Mouse (Mus musculus) bone marrow macrophage, adult 2 months (primary cell): ENCODE measurements around the gene Galns. TPM values are rescaled to one million over a fixed set of nuclear protein-coding genes. Genes with fewer than 3 reads are reported as not detected.

Experiments
- H3K27ac ChIP-seq: 2 replicates; pipeline ENCODE4 v1.5.1; 2012; ENCODE audit warnings: low read depth, low read length; ENCODE audit not compliant: insufficient read depth
- H3K4me1 ChIP-seq: 2 replicates; pipeline ENCODE4 v1.6.1; 2012; ENCODE audit warnings: low read length; ENCODE audit not compliant: control insufficient read depth, insufficient read depth
- H3K4me3 ChIP-seq: 2 replicates; pipeline ENCODE4 v1.5.1; 2012; ENCODE audit warnings: mild to moderate bottlenecking, low read length, moderate library complexity; ENCODE audit not compliant: insufficient read depth
- CTCF ChIP-seq: IDR thresholded peaks from 2 replicates; pipeline ENCODE4 v1.5.1; 2012; ENCODE audit warnings: low read depth, mild to moderate bottlenecking, low read length, moderate library complexity
- POLR2A ChIP-seq: IDR thresholded peaks from 2 replicates; pipeline ENCODE4 v1.6.1; 2012; ENCODE audit warnings: mild to moderate bottlenecking, low read depth, low read length, borderline replicate concordance
- polyA plus RNA-seq: library from polyadenylated mRNA; stranded (reverse); fragments of >200 nt; gene quantifications from 2 replicates; pipeline ENCODE4 v1.2.4, GENCODE M21; 2012; ENCODE audit not compliant: missing spikeins, insufficient read depth, insufficient read length

Galns gene
- polyA plus RNA-seq, 1 experiment, result 36.7 TPM

GRCm38 (mm10) chr8:122569996-122570395 is 41.3 kb downstream of the Galns start:
- TF ChIP-seq CTCF (no peak), POLR2A (no peak)
- Histone ChIP-seq H3K27ac (no peak overlapping the region), H3K4me1 (peaks cover 30% of the 10 kb centered on the region), H3K4me3 (no peak overlapping the region)

DNA sequence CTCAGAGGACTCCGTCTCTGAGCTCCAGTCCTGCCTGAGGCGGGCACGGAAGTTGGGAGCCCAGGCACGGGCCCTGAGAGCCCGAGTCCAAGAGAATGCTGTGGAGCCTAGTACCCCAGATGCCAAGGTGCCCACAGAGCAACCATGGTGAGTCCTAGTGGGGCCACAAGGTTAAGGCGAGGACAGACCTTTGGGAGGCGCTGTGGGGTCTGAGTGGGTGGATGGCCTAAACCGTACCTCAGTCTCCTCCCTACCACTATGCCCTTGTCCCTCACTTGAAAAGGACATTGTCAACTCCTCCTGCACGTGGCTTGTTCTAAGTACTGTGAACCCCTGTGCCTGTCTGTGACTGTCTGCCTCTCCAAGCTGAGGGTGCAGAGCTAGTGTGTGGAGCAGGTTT is 41.9 kb downstream of the Galns start:
- TF ChIP-seq CTCF, result no peak
- TF ChIP-seq POLR2A, result peak; percentile 28; the same call in 1 of the 2 replicates
- no peak overlapping the region for H3K27ac ChIP-seq
- H3K4me1 ChIP-seq, result peaks cover 30% of the 10 kb centered on the region
- H3K4me3 ChIP-seq, result peak overlapping the region; percentile 70

- Histone ChIP-seq H3K4me1 (peaks cover 32% of the 10 kb centered on the region), H3K27ac (no peak overlapping the region), H3K4me3 (peak overlapping the region; percentile 70)
- TF ChIP-seq POLR2A (no peak), CTCF (no peak)
Observed at GRCm38 (mm10) chr8:122568881-122569309, 42.4 kb downstream of the Galns start.

GRCm38 (mm10) chr8:122568109-122568504 is 43.2 kb downstream of the Galns start:
- no peak for TF ChIP-seq POLR2A
- no peak for TF ChIP-seq CTCF
- Histone ChIP-seq H3K27ac (peak overlapping the region; percentile 91), H3K4me3 (peak overlapping the region; percentile 70), H3K4me1 (peaks cover 32% of the 10 kb centered on the region)

DNA sequence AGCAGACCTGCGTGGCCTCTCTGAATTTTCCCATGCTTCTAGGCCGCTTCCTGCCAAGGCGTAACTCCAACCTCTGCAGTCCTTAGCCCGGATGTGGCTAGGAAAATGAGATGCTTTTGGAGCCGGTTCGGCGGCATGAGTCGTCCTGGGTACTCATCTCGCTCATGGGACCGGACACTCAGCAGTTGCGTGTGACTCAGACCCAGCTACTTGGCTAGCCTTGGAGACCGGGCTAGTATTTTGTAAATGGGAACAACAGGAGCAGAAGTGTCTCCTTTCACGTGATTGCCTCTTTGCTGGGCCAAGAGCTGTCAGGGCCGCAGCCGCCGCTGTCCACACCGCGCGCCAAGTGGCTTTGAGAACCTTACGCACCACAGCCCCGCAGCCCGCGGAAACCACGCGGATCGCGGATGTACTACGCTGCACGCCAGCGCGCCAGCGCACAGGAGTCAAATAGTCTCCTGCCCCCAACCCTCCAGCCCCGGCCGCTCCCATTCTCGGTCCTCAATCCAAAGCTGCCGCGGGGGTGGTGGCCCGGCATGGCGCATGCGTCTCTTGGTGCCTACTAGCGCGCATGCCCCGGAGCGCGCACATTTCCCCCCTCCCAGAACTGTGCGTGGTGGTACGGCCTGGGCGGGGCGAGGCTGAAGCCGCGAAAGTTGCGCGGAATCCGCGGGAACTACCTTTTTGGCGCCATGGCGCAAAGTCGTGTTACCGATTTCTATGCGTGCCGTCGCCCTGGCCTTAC is 43.7 kb downstream of the Galns start, which contains the start of gene Cdt1:
Gene Cdt1, plus strand, starts transcription at position 655 of the 748 bp plus-strand sequence.
- Histone ChIP-seq H3K27ac (peak within 1 kb of the TSS; percentile 91), H3K4me1 (peaks cover 32% of the 10 kb centered on the region), H3K4me3 (peak within 1 kb of the TSS; percentile 70)
- TF ChIP-seq POLR2A (0 out of 2 replicates have a peak, but pooled peaks have one; percentile 34), CTCF (no peak)

DNA sequence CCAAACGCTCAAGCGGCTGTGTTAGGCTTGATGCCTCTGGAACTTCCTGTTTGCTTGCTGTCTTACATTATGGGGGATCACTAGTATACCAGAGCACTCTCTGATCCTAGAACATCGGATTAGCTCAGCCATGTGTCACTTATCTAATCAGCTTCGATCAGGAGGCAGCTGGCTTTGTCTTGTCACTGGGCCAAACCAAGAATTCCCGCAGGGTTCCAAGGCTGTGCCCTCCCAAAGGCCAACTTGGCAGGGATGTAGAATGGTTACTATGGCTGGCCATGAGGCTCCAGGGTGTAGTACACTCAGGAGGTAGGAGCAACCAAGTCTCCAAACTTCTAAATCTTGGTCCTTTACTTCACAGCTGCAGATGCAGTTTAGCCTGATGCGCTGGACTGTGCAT is 44.5 kb downstream of the Galns start:
- peaks cover 34% of the 10 kb centered on the region for H3K4me1 ChIP-seq
- H3K27ac ChIP-seq, result peak overlapping the region; percentile 91
- H3K4me3 ChIP-seq, result peak overlapping the region; percentile 70
- TF ChIP-seq POLR2A (no peak), CTCF (no peak)

GRCm38 (mm10) chr8:122564363-122565352 is 46.6 kb downstream of the Galns start:
- H3K27ac ChIP-seq, result peak overlapping the region; percentile 91
- H3K4me3 ChIP-seq, result peak overlapping the region; percentile 40
- peaks cover 46% of the 10 kb centered on the region for H3K4me1 ChIP-seq
- TF ChIP-seq CTCF (no peak), POLR2A (no peak)

GRCm38 (mm10) chr8:122561199-122561598 is 50.1 kb downstream of the Galns start:
- Histone ChIP-seq H3K4me1 (peaks cover 51% of the 10 kb centered on the region), H3K27ac (peak overlapping the region; percentile 83), H3K4me3 (no peak overlapping the region)
- TF ChIP-seq POLR2A (no peak), CTCF (no peak)

GRCm38 (mm10) chr8:122558671-122559349 is 52.5 kb downstream of the Galns start:
- no peak for TF ChIP-seq CTCF
- TF ChIP-seq POLR2A, result no peak
- H3K27ac ChIP-seq, result peak overlapping the region; percentile 65
- H3K4me1 ChIP-seq, result peaks cover 51% of the 10 kb centered on the region
- H3K4me3 ChIP-seq, result no peak overlapping the region
